Mouse (Mus musculus) kidney, postnatal 4 days (tissue): ENCODE data around the gene Rngtt.
"Not testable (repeated sequence)": the region's sequence is repeated elsewhere in the genome, so short reads cannot be mapped to it uniquely, and the experiment has no call there.

Experiments
- DNase-seq, 2 experiments: peaks; one replicate each; pipeline ENCODE4 v3.0.0; 2021; ENCODE audit warnings: mixed read lengths in 2 of 2

The Rngtt gene

DNA sequence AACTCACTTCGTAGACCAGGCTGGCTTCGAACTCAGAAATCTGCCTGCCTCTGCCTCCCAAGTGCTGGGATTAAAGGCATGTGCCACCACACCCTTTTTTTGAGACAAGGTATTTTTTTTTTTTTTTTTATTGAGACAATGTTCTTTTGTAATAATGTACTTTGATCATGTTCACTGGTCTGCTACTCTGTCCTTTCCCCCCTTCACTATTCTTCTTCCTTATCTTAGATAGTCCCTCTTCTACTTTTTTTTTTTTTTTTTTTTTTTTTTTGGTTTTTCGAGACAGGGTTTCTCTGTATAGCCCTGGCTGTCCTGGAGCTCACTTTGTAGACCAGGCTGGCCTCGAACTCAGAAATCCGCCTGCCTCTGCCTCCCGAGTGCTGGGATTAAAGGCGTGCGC, 4.0 kb downstream of the Rngtt start:
- DNase-seq: not testable (repeated sequence)

DNA sequence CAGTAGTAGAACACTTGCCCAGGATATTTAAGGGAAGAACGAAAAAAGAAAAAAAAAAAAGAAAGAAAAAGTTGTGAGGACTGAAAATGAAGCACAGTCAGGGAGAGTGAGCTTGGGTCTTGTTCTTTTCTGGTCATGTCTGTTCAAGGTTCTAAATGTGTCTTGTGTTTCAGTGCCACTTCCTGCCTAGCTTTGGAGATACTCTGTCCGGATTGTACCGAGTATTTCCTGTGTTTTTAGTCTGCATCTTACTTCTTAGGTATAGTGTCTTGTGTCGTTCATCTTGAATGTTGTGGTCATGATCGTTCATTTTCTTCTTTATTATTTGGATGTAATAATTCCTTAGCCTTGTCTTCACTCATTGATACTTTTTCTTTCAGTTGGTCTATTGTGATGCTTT, 5.7 kb downstream of the Rngtt start:
- DNase-seq: no peak

DNA sequence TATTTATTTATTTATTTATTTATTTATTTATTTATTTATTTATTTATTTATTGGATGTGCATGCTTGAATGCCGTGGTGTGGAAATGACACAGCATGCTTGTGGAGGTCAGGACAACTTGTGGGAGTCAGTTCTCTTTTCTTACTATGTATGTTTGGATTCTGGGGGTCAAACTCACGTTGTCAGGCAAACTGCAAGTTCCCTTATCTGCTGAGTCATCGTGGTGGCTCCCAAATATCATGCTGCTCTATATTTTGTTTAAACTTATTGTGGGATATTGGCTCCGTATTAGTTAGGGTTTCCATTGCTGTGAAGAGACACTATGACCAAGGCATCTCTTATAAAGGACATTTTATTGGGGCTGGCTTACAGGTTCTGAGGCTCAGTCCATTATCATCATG, 21.0 kb downstream of the Rngtt start:
- DNase-seq: no peak

DNA sequence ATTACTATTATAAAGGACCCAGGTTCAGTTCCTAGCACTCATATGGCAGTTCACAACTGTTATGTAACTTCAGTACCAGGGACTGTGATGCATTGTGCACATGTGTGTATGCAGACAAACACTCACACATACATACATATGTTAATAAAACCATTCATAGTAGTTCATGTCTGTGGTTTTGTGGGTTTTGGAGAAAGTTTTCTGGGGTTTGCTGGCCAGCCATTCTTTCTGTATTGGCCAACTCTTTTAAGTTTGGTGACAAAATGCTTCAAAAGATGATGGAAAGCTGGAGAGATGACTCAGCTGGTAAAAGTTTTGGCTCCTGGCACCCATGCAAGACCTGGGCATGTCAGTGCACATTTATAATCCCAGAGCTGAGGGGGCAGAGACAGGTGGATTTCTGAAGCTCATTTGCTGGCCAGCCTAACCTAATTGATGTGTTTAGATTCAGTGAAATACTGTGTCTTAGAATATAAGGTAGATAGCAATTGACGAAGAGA, 22.9 kb downstream of the Rngtt start:
- DNase-seq: no peak

DNA sequence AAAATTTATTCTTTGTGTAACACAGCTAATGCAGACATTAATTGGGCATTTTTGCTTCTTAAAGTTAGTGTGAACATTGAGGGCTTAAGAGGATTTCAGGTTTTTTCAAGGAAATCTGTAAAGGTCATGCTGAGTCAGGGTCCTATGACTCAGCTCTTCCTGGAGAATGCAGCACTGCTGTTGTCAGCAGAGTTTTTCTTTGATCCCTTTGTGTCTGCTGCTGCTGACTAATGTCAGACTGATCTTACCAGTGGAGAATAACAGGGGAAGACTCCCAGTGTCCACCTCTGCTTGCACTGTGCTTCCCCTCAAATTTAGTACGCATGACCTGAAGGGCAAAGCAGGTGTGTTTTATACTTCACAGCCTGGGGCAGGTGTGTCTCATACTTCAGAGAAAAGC, 27.9 kb downstream of the Rngtt start:
- no peak for DNase-seq

DNA sequence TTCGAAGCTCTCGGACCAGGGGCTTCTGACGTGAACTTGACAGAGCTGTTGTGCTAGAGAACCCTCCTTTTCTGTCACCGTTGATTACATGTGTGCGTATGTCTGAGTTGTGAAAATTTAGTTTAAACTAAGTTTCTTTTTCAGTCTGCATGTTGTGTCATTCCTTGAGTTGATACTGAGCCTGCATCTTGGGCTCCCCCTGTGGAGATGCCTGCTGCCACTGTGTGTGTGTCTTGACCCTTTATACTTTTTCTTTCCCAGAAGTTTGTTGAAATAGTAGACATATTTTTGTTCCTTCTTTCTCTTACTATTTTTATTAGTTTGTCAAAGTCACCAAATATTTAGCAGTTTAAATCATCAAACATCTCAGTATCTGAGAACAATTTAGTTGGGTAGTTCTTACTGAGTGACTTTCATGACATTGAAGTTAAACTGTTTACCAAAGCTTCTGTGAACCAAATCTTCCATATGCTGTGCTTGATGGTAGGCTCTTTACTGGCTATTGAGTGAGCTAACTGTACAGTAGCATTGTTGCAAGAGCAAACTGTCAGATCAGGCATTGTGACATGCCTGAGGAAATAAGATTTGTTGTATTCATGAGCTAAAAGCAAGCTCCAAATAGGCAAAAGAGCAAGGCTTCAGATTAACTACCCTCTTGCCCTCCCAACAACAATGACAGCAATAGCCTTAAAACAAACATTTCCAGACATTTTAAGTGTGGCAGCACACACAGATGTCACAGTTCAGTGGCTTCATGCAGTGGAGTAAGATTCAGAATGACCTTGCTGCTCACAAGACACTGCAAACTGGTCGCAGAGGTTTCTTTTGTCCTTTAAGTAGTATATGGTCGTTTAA, 33.0 kb downstream of the Rngtt start:
- DNase-seq: no peak

DNA sequence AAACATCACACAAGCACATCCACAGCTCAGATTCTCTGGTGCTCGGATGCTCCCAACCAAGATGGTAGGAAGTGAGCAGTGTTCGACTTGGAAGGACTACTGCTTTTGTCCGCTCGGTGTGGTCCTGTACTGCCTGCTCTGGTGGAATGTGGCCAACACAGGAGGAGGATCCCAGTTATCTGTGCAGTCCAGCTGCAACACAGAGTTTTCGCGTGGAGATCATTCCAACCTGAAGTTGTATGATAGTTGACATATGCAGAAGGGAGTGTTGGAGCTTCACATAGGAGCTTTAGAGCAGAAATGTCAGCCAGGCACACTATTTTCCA, 33.6 kb downstream of the Rngtt start:
- DNase-seq: peak in 1 of 2 experiments; percentile 2

DNA sequence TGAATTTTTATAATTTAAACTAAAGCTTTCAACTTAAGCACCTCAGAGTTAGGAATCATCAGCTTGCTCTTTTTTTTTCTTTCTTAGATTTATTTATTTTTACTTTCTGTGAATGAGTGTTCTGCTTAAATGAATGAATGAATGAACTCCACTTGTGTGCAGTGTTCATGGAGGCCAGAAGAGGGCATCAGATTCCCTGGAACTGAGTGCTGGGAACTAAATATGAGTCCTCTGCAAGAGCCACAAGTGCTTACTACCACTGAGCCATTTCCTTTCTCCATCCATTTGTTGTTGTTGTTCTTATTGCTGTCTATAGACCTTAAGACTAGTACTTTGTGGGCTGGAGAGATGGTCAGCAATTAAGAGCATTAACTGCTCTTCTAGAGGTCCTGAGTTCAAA, 53.3 kb downstream of the Rngtt start:
- no peak for DNase-seq

DNA sequence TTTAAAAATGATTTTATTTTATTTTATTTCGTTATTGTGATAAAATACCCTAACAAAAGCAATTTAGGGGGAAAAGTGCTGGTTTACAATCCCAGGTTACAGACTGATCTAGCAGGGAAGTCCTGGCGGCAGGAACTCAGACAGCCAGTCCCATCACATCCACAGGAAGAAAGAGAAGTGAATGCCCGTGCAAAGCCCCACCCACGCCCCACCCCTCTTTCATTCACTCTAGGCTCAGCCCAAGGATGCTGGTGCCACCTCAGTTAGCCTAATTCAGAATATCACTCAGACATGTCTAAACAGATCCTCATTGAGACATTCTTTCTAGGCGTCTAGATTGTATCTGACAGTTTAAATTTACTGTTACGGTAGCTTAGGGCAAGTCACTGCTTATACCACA, 64.8 kb downstream of the Rngtt start:
- DNase-seq: no peak

DNA sequence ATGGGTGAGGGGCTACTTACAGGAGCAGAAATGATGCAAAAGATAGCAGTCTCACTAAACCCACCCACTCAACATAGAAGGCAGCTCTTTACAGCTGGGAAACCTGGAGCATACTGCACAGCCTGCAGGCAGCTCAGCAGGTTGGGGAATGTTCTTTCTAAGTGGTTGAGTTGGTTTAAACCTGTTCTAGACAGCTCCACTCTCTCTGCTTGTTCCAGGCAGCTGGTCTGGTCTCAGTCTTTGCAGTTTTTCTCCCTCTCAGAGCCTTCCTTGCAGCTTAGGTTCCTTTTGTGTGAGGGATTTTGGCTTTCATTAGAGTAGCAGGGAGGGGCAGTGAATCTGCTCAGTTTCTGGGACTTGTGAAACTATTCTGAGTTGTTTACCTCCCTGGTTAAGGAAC, 67.5 kb downstream of the Rngtt start:
- no peak for DNase-seq

DNA sequence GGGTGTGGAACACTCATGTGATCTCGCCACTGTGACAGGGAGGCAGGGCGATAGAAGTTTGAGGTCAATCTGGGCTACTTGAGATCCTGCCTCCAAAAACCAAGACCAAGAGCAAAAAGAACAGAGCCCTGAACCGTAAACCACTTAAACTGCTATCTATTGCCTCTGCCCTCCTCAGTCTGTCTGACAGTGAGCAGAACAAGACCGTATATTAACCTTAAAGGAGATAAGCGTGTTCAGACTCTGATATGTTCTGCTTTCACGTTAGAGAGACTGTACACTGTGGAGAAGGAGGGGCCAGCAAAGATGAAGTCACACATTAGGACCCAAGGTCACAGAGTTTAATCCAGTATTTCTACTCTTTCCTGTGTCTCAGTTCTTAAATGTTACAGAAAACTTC, 68.8 kb downstream of the Rngtt start:
- DNase-seq: no peak

DNA sequence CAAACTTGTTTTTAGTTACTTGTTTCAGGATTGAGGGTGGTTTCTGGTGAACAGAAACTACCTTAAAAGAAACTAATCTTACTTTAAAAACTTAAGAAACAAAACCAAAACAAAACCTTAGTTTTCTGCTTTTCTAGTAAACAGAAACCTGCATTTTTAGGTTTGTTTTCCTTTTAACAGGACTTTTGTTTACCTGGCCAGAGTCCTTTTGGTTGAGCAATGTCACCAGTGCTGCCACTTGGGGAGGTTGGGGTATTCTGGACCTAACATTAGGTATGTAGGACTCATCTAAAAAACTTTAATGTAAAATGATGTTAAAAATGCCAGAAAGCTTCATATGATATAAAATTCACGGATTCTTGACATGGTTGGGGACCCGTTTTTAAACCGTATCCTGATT, 78.8 kb downstream of the Rngtt start:
- DNase-seq: no peak

DNA sequence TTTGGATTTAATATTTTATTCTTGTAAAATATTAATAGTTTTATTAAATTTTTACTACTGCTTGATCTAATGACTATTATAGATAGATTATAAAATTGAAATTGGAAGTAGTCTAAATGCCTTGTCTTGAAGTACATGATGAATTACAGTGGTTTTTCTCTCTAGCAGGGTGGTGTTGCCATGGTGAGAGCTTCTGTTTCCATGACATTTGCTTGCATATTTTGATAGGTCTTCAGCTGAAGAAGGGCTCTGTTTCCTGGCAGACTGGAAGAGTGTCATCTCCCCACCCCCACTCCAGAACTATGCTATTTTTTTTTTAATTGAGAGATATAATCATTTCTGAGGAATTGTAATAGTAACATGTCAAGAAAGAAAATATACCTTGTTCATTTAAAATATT, 80.5 kb downstream of the Rngtt start:
- no peak for DNase-seq

DNA sequence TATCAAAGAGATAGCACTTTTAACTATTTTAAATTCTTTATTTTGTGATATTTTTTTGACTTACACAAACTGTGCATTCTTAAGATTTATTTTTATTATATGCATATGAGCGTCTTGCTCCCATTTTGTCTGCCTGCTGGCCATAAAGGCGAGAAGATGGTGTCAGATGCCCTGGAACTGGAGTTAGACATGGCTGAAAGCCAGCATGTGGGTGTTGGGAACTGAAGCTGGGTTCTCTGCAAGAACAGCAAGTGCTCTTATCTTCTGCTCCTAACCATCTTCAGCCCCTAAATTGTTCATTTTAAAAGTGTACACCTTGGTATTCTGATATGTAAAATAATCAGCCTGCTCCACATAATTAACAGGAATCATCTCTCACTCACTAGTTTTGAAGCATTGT, 83.3 kb downstream of the Rngtt start:
- no peak for DNase-seq

DNA sequence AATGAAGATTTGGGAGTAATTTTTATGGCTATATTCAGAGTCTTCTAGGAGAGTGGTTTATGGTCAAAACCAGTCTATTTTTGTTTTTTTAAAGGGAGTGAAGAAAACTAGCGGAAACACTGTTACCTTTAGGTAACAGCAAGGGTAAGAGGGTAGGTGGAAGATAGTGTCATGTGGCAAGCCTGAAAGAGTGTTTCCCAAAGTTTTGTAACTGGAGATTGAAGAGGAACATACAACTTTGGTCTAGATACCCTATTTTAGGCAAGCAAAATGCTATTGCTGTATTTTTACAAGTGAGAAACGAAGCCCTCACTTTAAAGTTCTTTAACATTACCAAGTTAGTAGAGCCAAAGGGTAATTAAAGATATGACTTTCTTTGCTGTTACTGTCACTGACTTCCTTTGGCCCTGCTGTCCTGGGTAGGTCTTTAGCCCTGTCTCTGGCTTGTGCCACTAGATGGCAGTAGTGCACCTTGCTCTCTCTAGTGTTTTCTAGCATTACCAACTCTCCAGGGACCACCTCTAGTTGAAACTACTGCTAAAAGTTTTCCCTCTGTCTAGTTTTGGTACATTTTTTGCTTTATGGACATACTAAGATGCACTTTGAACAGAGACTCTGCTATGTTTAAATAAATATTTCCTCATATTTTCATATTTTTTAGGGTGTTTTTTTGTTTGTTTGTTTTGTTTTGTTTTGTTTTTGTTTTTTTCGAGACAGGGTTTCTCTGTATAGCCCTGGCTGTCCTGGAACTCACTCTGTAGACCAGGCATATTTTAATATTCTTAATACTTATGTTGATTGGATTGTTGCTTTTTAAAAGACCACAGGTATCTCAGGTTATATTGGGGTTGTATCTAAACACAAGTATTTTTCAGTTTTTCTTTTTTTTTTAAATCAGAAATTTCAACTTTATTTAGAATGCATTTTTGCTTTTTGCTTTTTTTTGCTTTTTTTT, 86.4 kb downstream of the Rngtt start:
- peak; percentile 91 for DNase-seq

DNA sequence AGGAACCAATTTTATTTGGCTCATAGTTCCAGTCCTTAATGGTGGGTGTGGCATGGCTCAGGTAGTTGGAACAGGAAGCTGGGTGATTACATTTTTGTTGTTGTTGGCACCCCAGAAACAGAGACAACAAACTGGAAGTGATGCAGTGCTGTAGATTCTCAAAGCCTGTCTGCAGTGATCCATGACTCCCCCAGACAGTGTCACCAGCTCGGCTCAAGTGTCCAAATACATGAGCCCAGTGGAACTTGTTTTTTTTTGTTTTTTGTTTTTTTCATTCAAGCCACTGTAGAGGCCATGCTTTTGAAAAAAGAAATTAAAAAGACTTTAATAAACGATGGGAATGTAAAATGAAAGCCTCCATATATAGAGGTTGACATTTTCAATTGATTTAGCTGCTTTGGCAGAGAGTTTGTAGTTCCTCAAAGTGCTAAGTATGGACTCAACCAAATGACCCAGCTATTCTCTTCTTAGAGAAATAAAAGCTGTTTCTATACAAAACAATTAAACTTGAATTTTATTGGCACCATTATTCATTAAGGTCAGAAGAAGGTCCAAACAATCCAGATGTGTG, 95.7 kb downstream of the Rngtt start:
- DNase-seq: peak; percentile 7 to 18

DNA sequence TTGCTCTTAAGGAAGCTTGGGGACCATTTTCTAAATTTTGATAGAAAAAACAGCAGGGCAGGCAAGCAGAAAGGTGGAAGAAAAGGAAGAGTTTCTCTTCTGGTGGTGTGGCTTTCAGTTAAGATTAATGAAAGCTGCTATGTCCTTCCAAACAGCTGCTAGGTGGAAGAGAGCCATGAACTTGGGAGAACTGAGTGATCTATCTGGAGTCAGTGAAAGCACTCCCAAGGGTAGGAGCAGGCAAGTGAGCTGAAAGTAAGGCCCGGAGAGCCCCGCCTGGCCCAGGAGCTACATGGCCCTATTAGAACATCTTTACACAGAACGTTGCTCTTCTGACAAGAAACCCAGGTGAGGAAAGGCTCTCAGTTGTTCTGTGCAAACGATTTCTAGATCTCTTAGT, 103.7 kb downstream of the Rngtt start:
- DNase-seq: peak; percentile 21 to 22

DNA sequence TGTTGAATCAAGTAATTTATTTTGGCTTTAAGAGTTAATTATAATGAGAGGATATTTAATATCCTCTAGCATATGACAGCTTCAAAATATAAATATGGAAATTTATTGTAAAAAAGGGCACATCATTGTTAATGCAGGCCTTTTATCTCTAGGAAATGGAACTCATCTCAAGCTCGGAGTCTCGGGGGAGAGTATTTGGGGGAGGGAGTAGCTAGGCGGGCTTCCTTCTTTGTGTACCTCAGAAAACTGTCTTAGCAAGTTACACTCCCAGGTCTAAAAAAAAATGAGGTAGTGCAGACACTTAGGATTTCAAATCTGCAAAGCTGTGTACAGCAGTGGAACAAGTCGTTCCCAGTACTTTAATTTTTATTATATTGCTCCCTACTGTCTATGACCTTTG, 104.7 kb downstream of the Rngtt start:
- DNase-seq: no peak

DNA sequence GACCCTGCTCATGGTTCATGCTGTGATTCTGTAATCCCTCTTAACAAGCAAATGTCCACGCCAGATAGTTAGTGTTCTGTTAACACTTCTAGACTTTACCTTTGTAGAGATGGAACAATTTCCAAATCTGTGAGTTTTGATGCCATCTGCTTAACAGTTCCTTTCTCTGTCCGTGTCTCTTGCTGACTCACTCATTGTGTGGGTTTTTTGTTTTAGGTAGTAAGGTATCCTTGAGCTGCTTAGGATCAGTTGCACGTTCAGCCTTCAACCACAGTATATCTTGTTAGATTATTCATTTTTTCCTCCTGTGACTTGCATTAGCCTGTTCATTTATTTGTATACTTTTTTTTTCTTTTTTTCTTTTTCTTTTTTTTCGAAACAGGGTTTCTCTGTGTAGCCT, 107.3 kb downstream of the Rngtt start:
- no peak for DNase-seq

DNA sequence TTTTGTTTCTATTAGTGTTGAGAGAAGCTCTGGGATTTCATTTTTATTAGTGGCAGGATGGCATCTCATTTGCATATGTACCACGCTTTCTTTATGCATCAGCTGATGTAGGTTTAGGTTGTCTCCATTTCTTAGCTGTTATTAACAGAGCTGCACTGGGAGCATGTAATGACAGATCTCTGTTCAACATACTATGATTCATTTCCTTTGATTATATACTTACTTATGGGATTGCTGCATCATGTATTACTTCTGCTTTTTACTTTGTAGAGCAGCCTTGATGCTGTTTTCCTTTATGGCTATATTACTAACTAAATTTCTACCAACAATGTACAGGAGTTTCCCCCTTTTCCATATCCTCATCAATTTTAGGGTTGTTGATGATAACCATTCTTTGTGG, 109.5 kb downstream of the Rngtt start:
- DNase-seq: no peak

DNA sequence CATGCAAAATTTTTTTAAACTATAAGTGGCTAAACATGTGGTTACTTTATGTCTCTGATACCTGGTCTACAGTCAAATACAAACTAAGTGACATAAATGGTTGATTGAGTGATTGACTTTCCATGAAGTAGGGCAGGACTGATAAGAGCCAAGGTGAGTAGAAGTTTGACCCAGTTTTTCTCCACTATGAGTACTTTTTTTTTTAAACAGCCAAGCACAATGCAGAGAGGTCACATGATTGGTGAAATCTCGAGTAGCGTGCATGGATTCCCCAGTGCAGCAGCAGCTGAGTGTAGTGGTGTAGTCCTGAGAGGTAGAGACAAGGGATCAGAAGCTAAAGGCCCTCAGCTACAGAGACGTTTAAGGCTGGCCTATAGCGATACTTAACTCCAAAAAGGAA, 118.7 kb downstream of the Rngtt start:
- no peak for DNase-seq

DNA sequence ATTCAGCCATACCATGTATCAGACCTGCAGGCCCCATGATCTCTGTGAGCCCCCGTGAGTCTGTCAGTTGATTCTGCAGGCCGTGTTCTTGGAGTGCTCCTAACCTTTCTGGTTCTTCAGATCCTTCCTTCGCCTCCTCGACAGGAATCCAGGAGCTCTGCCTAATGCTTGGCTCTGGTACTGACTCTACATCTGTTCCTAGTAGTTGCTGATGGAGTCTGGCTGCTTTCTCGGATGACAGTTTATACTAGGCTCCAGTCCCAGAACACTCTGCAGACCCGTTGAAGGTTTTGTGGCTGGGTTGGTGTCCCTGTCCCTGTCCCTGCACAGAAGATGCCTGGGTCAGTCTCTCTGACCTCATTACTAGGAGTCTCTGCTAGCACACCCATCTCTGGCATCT, 131.8 kb downstream of the Rngtt start:
- DNase-seq: no peak

DNA sequence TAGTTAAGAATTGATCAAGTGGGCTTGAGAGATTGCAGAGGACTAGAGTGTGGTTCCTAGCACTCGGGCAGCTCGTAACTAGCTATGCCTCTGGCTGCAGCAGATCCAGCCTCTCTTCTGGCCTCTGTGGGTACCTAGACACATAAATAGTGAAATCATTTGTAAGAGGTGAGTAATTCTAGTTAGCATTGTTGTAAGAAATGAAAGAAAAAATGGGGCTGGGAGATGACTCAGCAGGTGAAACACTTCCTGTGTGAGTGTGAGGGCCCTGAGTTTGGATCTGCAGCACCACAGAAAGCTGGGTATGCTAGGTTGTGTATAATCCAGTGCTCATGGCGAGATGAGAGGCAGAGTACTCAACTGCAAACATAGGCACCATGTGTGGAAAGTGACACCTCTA, 136.2 kb downstream of the Rngtt start:
- DNase-seq: no peak

DNA sequence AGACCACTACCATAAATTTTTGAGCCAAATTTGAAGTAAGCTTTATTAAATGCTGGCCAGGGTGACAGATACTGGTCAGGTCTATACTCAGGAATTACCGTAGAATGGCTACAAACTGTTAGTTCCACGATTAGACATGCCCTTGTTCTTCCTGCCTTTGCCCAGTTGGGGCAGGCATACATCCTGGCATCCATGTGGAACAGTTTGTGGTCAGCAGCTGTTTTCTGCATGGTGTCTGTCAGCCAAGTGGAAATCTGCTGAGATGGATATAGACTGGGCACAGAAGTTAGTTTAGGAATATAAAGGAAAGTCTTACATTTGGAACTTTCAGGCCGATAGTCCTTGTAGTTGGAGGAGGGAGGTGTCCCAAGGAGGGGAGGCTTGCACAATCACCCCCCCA, 136.8 kb downstream of the Rngtt start:
- no peak for DNase-seq
